Mouse (Mus musculus) splenic B cell, adult 2 months (primary cell): ENCODE results near the gene Pgam2.
A peak's percentile ranks its signal among the peaks of the same experiment; 100 is the strongest.

Experiments
- DNase-seq: peaks from one replicate; pipeline ENCODE4 v3.0.0-alpha.2; 2011; ENCODE audit warnings: low read depth, low spot score
- H3K27me3 ChIP-seq: 2 replicates; pipeline ENCODE4 v1.6.1; 2012; ENCODE audit warnings: mild to moderate bottlenecking, low read length, moderate library complexity, mixed read lengths; ENCODE audit not compliant: control insufficient read depth, poor library complexity, insufficient read depth, severe bottlenecking
- H3K36me3 ChIP-seq: 2 replicates; pipeline ENCODE4 v1.6.1; 2012; ENCODE audit warnings: mild to moderate bottlenecking, low read length, moderate library complexity, mixed read lengths; ENCODE audit not compliant: control insufficient read depth, poor library complexity, insufficient read depth, severe bottlenecking

The Pgam2 gene

GRCm38 (mm10) chr11:5803551-5803981 is at the start of gene Pgam2:
Gene Pgam2, minus strand, starts transcription at chr11:5803733.
- Histone ChIP-seq H3K36me3 (peaks cover 7% of the 10 kb centered on the region), H3K27me3 (no peaks in the 10 kb centered on the region)
- no peak for DNase-seq

DNA sequence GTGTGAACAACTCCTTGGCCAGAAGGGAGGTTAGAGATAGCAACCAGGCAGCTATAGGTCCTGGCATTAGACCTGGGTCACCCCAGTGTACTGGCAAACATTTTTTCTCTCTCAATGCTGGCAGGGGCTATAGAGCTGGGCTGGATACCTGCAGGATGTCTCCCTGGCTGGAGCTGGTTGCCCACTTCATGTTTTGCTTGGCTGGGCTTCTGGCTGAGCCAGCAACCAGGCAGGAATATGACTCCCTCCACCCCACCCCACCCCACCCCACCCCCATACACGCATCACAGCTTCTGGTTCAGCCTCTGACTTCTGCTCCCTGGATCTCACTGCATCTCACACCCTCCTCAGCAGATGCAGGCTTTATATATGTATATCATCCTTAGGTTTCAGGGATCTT is 48.8 kb upstream of the Pgam2 start:
- DNase-seq: no peak

GRCm38 (mm10) chr11:5851021-5851736 is 47.6 kb upstream of the Pgam2 start:
- H3K36me3 ChIP-seq: no peaks in the 10 kb centered on the region
- H3K27me3 ChIP-seq: no peaks in the 10 kb centered on the region

More for the DNA sequence above, 48.8 kb upstream of the Pgam2 start:
- Histone ChIP-seq H3K36me3 (no peaks in the 10 kb centered on the region), H3K27me3 (no peaks in the 10 kb centered on the region)

GRCm38 (mm10) chr11:5850452-5850851 is 46.9 kb upstream of the Pgam2 start:
- Histone ChIP-seq H3K36me3 (no peaks in the 10 kb centered on the region), H3K27me3 (no peaks in the 10 kb centered on the region)
- DNase-seq: no peak

More at GRCm38 (mm10) chr11:5851021-5851736, 47.6 kb upstream of the Pgam2 start:
- DNase-seq: no peak

- no peak for DNase-seq
- no peaks in the 10 kb centered on the region for H3K27me3 ChIP-seq
- H3K36me3 ChIP-seq: no peaks in the 10 kb centered on the region
Observed at GRCm38 (mm10) chr11:5849316-5849715, 45.8 kb upstream of the Pgam2 start.

DNA sequence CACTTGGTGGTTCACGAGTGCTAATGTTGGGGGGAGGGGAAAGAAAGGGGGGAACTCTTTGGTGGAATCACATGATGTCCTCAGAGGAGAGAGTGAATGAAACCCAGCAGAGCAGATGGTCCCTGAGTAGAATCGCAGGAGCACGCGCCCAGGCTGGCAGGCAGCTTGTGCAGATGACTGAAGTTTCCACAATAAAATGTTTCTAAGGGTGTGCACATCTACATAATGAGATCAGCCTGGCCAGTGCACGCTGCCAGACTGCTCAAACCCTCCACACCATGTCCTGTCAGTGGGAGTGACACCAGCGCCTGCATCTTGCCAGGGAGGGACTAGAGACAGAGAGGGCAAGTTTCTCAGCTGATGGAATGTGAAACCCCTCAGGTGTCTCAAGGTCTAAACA is 45.2 kb upstream of the Pgam2 start:
- no peaks in the 10 kb centered on the region for H3K27me3 ChIP-seq
- no peak for DNase-seq
- no peaks in the 10 kb centered on the region for H3K36me3 ChIP-seq

- Histone ChIP-seq H3K27me3 (no peaks in the 10 kb centered on the region), H3K36me3 (no peaks in the 10 kb centered on the region)
- no peak for DNase-seq
Observed at GRCm38 (mm10) chr11:5846639-5847345, 43.3 kb upstream of the Pgam2 start.

DNA sequence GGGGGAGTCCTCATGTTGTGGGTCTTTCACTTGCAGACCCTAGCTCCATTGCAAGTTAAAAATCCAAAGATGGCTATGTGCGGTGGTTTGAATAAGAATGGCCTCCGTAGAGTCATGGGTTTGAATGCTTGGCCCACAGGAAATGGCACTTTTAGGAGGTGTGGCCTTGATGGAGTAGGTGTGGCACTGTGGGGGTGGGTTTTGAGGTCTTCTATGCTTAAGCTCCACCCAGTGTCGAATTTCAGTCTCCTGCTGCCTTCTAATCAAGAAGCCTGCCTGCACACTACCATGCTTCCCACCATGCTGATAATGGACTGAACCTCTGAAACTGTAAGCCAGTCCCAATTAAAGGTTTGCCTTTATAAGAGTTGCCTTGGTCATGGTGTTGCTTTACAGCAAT is 39.6 kb upstream of the Pgam2 start:
- no peaks in the 10 kb centered on the region for H3K27me3 ChIP-seq
- H3K36me3 ChIP-seq: no peaks in the 10 kb centered on the region
- no peak for DNase-seq

GRCm38 (mm10) chr11:5841751-5842150 is 38.2 kb upstream of the Pgam2 start:
- no peaks in the 10 kb centered on the region for H3K27me3 ChIP-seq
- no peaks in the 10 kb centered on the region for H3K36me3 ChIP-seq
- no peak for DNase-seq

GRCm38 (mm10) chr11:5840346-5840745 is 36.8 kb upstream of the Pgam2 start:
- no peaks in the 10 kb centered on the region for H3K36me3 ChIP-seq
- no peaks in the 10 kb centered on the region for H3K27me3 ChIP-seq
- no peak for DNase-seq

GRCm38 (mm10) chr11:5837251-5838246 is 34.0 kb upstream of the Pgam2 start, which contains the start of gene Polm:
Gene Polm, minus strand, starts transcription at chr11:5838016.
- no peaks in the 10 kb centered on the region for H3K36me3 ChIP-seq
- no peaks in the 10 kb centered on the region for H3K27me3 ChIP-seq
- peak; percentile 91 for DNase-seq

DNA sequence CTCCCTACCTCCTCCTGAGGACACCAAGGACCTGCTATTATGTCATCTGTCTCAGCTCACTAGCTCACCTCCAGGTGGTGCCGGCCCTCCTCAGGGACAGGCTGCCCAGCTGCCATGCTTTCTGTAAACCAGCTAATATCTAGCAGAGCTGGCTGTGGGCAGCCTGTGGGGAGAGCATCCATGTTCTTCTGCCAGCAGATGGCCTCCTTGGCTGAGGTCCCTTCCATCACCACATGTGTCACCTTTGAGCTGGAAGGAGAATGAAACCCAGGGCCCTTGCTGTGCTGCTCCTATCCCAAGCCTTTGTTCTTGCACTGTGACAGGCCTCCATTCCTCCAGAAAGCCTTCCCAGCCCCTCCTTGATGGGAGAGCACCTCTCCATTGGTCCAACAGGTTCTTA is 32.6 kb upstream of the Pgam2 start:
- Histone ChIP-seq H3K36me3 (peaks cover 3% of the 10 kb centered on the region; the same call in 1 of the 2 replicates), H3K27me3 (no peaks in the 10 kb centered on the region)
- peak; percentile 47 for DNase-seq

- Histone ChIP-seq H3K27me3 (no peaks in the 10 kb centered on the region), H3K36me3 (peaks cover 3% of the 10 kb centered on the region; the same call in 1 of the 2 replicates)
- peak; percentile 38 for DNase-seq
Observed at GRCm38 (mm10) chr11:5835057-5835456, 31.5 kb upstream of the Pgam2 start.

GRCm38 (mm10) chr11:5834506-5834905 is 31.0 kb upstream of the Pgam2 start:
- H3K36me3 ChIP-seq: peaks cover 3% of the 10 kb centered on the region; the same call in 1 of the 2 replicates
- peak; percentile 68 for DNase-seq
- no peaks in the 10 kb centered on the region for H3K27me3 ChIP-seq
